Mouse (Mus musculus) E14TG2a.4 (cell line): ENCODE measurements at regions not wholly inside any gene's neighbourhood (a gene's known extent, or its start where the extent isn't known, plus 50 kb on each side); places are given as distances from the start of the nearest gene placed in this dataset.

Source experiments
- CTCF ChIP-seq: conservative IDR thresholded peaks from 2 replicates; pipeline ENCODE4 v1.5.1; 2014; ENCODE audit warnings: low read length
- NANOG ChIP-seq: IDR thresholded peaks from 2 replicates; pipeline ENCODE4 v1.6.1; 2014; ENCODE audit warnings: borderline replicate concordance, low read length, mixed read lengths

GRCm38 (mm10) chr1:183657043-183657442 is 239.0 kb downstream of the Hhipl2 start:
- TF ChIP-seq CTCF = peak; percentile 73
- no peak for TF ChIP-seq NANOG
